Mouse (Mus musculus) brown adipose tissue, adult 24 weeks (tissue): ENCODE data around the gene Qtrt1. TPM values are rescaled to one million over a fixed set of nuclear protein-coding genes. Genes with fewer than 3 reads are reported as not detected.
A peak's percentile ranks its signal among the peaks of the same experiment; 100 is the strongest.
"Not testable (repeated sequence)": the region's sequence is repeated elsewhere in the genome, so short reads cannot be mapped to it uniquely, and the experiment has no call there.

Experiments
- H3K27ac ChIP-seq: fragments of 200-500 bp; replicated peaks from 2 replicates; pipeline ENCODE4 v1.5.1; 2012; ENCODE audit warnings: low read depth, mild to moderate bottlenecking, low read length
- H3K4me1 ChIP-seq: fragments of 200-500 bp; 2 replicates; pipeline ENCODE4 v1.6.1; 2012; ENCODE audit warnings: low read length, mixed read lengths; ENCODE audit not compliant: control insufficient read depth, insufficient read depth, insufficient read length
- H3K4me3 ChIP-seq: fragments of 200-500 bp; 2 replicates; pipeline ENCODE4 v1.5.1; 2012; ENCODE audit warnings: low read depth, mild to moderate bottlenecking, low read length, moderate library complexity; ENCODE audit not compliant: insufficient read depth
- polyA plus RNA-seq: library from polyadenylated mRNA; stranded (reverse); fragments of >200 nt; gene quantifications from 2 replicates; pipeline ENCODE4 v1.2.4, GENCODE M21; 2012; ENCODE audit not compliant: missing spikeins, insufficient read depth, insufficient read length

Qtrt1 gene
- polyA plus RNA-seq, 1 experiment: 8.0 TPM

DNA sequence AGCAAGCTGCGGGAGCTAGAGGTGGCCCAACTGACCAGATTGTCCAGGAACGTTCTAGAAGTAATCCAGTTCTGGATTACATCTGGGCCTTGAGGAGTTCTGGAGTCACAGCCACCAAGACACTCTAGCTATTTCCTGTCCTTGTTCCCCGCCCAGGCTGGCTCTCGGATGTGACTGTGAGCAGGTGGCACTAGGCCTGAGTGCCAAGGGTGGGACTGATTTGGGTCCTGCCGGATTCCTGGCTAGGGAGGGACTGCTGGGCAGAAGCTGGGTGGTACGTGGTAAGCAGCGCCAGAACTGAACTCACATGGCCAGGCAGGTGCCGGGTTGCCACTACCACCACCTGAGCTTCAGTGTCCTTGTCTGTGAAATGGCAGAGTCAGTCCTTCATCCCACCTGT is 39.8 kb downstream of the Qtrt1 start:
- Histone ChIP-seq H3K4me3 (no peak overlapping the region), H3K27ac (peak overlapping the region; percentile 53), H3K4me1 (peaks cover 55% of the 10 kb centered on the region)

DNA sequence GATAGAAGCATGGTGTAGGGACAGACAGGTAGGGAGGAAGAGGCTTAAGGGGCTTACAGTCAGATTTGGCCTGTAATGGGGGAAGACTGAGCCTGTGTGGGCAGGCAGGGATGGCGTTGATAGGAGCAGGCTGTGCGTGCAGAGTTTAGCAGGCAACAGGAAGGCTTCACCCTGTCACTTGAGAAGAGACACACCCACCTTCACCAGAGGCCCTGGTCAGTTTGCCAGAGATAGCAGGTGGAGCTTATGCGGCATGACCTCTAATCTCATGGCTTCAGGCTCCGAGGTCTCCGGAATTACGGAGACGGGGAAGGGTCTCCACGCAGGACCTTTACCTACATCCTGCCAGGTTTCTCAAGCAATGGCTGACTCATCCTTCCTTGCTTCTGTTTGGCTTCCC is 40.2 kb downstream of the Qtrt1 start:
- Histone ChIP-seq H3K27ac (peak overlapping the region; percentile 53), H3K4me1 (peaks cover 59% of the 10 kb centered on the region), H3K4me3 (no peak overlapping the region)

DNA sequence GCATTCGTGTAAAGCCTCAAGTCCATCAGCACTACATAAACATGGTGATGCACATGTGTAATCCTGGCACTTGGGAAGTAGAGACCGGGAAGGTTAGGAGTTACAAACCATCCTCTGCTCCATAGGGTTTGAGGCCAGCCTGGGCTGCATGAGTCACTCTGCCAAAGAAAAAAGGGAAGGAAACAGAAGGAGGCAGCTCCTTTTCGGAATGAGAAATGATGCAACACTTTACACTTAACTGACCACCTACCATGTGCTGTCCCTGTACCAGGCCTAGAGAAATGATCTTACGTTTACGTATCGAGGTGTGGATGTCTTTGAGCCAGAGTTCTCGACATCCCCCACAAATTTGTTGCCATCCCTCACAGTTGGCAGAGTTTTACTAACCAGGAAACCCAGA is 41.4 kb downstream of the Qtrt1 start:
- Histone ChIP-seq H3K4me1 (peaks cover 56% of the 10 kb centered on the region), H3K27ac (0 out of 2 replicates have a peak overlapping the region, but pooled peaks have one; percentile 26), H3K4me3 (no peak overlapping the region)

DNA sequence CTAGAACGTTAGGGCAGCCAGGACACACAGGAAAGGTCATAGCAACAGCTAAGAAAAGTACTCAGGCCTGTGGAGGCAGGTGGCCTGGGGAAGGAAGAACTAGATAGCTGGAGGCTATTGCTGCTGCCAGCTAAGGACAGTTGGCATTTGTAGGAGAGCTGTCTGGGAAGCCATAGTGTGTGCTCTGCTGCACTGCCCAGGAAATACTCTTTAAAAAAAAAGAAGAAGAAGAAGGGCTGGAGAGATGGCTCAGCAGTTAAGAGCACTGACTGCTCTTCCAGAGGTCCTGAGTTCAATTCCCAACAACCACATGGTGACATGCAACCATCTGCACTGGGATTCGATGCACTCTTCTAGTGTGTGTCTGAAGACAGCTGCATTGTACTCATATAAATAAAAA is 41.8 kb downstream of the Qtrt1 start:
- peaks cover 52% of the 10 kb centered on the region for H3K4me1 ChIP-seq
- 0 out of 2 replicates have a peak overlapping the region, but pooled peaks have one; percentile 15 for H3K27ac ChIP-seq
- no peak overlapping the region for H3K4me3 ChIP-seq

DNA sequence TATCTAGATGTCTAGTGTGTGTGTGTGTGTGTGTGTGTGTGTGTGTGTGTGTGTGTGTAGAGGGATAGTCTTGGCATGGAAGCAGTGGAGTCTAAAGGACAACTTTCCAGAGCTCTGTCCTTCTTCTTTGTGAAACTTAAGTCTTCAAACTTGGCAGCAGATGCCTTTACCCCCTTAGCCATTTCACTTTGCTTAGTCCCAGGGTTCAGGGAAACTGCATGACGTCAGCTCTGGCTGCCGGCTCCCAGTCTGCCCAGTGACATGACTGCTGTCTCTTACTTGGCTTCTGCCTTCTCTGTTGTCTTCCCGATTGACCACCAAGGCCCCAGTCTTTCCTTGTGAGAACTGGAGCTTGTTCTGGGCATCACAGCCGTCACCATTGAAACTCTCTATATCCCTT is 42.9 kb downstream of the Qtrt1 start:
- no peak overlapping the region for H3K4me3 ChIP-seq
- no peak overlapping the region for H3K27ac ChIP-seq
- peaks cover 47% of the 10 kb centered on the region for H3K4me1 ChIP-seq

DNA sequence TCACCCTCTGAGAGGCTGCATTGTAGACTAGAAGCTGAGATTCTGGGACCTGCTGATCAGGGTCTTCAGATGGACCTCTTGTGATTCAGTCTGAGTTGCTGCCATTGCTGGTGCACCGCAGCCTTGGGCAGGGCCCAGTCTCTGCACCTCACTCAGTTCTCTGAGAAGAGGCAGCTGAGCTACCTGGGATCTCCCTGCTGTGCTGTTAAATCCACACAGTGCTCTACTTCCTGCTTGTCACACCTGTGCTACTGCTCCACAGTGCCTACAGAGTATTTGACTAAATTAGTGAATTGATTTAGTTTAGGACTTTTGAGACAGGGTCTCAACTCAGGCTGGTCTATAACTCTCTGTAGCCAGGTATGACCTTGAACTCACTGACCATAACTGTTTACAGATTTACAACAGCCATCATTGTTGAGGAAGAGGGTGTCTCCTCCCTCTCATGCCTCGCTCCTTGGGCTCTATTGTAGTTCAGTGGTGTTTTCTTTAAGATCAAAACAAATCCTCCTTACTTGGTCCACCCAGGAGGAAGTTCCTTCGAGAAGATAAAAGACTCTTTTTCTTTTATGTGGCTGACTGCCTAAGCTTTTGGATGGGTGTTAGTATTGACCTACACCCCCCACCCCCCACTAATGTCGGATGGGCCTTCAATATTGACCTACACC is 43.6 kb downstream of the Qtrt1 start:
- H3K4me3 ChIP-seq: no peak overlapping the region
- H3K4me1 ChIP-seq: peaks cover 40% of the 10 kb centered on the region
- H3K27ac ChIP-seq: no peak overlapping the region

DNA sequence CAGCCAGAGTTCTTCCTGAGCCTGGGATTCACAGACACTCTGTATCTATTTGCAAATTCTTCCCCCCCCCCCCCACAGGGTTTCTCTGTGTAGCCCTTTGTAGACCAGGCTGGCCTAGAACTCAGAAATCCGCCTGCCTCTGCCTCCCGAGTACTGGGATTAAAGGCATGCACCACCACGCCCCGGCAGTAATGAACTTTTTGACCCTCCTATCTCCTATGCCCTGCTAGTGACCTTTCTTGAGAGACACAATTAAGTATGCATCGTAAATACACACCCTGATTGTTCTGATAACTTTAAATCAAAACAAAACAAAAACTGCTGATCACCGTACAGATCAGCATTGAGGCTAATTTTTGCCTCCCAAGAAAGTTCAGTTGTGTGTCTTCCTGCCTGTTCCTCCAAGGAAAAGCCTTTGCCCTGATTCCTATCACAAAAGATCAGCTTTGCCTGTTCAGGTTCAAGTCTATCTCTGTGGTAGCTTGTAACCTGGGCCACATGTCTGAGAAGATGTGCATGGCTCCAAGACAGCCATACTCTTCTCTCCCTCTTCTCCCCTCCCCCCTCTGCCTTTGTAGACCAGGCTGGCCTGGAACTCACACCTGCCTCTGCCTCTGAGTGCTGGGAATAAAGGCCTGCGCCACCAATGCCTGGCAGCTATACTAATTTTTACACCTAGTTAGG is 44.8 kb downstream of the Qtrt1 start:
- Histone ChIP-seq H3K4me3 (no peak overlapping the region), H3K27ac (no peak overlapping the region), H3K4me1 (peaks cover 36% of the 10 kb centered on the region)

DNA sequence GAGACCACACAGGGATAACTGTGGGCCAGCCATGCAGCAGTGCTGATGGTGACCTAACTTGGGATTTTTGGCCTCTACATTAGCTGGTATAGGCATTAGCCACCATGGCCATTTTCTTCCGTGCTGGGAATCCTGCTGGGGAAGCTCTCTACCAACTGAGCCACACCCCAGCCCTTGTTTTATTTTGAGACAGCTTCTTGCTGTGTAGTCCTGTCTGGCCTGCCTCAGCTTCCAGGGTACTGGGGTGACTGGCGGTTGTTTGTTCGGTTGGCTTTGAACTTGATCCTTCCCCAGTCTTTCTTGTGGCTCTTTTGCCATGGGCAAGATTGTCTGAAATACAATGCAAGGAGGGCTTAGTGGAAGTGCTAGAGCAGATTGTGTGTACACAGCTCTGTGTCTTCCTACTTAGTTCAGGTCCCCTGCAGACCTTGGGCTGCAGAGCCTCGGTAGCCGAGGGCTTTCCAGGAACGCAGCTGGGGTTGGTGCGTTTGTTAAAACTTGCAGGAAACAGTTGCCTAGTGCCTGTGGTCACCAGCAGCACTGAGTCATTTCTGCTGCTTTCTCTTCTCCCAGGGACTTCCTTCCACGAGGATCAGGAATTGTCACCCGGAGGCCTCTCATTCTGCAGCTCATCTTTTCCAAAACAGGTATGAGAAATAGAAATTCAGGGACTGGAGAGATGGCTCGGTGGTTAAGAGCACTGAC is 45.4 kb downstream of the Qtrt1 start:
- H3K4me3 ChIP-seq: no peak overlapping the region
- H3K27ac ChIP-seq: no peak overlapping the region
- peaks cover 36% of the 10 kb centered on the region for H3K4me1 ChIP-seq

DNA sequence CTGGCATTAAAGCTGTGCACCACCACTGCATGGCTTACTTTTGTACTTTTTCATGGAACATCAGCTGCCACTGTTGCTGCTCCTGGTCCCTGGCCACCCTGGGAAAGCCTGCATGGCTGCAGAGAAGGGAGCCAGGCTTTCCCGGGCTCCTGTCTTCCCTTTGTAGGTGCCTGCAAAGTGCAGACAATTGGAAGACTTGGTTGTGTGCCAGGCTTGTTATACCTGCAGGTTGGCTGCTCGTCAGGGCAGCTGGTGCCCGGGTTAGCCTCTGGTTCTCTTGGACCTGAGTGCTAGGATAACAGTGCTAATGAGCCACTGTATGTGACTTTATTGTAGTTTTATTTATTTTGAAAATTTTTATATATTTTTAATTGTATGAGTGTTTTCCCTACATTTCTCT is 47.2 kb downstream of the Qtrt1 start:
- peaks cover 46% of the 10 kb centered on the region for H3K4me1 ChIP-seq
- H3K27ac ChIP-seq: no peak overlapping the region
- H3K4me3 ChIP-seq: no peak overlapping the region

DNA sequence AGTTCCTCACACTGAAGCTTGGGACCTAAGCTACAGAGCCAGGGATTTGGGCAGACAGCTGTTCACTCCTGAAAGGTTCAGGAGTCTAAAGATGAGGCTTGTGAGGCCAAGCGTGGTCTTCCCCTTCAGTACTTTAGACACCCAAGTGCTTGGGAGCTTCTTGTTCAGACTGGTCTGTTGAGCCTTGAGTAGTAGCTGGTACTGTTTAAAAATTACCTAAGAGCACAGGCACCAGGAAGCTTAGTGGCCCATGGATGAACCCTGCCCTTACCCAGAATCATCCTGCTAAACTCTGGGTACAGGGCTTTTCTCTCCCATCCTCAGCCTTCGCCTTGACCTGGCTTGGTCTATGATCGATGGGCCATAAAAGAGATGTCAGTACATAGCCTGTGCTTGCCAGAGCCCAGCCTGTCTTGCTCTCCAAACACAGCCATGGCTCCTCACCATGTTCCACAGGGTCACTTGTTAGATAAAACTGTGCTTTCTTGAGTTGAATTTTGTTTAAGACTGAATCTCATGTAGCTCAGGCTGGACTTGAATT is 48.8 kb downstream of the Qtrt1 start:
- Histone ChIP-seq H3K4me3 (no peak overlapping the region), H3K27ac (no peak overlapping the region), H3K4me1 (peaks cover 37% of the 10 kb centered on the region)

DNA sequence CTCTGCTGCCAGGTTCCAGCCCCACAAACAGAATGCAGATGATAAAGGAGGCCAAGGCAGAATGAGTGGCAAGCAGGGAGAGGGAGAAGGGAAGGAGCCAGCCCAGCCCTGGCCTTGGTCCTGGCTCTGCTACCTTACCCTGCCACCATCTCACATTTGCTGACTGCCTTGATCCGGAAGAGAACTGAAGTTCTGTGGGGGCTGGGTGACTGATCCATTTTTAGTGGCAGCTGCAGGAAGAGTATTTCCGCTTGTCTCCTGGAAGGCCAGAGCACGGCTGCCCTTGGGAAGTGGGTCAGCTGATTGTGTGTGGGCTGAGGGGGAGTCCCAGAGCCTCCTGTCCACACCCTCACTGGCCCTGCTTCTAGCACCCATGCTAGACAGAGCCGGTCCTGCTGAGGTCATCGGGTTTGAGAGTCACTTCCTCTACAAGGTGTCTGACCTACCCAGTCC is 51.5 kb downstream of the Qtrt1 start:
- H3K4me3 ChIP-seq: no peak overlapping the region
- H3K4me1 ChIP-seq: peaks cover 26% of the 10 kb centered on the region
- peak overlapping the region; percentile 67 for H3K27ac ChIP-seq

DNA sequence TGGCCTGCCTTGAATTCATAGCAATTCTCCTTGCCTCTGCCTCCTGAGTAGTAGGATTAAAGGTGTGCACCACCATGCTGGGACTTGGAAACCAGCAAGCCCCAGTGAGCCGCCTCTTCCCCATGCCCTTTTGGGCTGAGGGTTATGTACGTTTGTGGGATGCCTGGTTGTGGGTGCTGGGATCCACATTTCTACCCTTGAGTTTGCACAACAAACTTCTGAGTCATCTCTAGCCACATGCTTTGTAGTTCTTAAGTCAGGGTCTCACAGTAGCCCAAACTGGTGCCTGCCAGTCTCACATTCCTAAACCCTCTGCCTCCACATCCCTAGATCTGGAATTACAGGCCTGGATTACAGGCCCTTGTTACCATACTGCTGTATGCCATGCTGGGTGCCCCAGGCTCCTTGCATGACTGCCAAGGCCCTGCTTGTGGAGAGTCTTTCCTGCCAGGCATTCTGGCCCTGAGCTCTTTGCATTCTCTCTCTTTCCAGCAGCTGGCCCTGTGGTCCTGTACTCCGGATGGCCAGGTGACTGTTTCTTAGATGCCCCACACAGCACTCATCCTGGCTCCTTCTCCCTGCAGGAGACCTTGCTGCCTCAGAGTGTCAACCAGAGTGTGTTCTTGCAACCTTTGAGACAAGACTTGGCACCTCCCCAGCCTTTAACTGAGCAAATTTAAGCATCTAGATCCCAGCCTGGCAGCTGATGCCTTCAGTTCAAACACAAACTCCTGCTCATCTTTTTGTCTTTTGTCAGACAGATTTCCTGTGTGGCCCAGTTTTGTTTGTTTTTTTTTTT is 52.3 kb downstream of the Qtrt1 start:
- Histone ChIP-seq H3K4me3 (no peak overlapping the region), H3K27ac (peak overlapping the region; percentile 67), H3K4me1 (peaks cover 26% of the 10 kb centered on the region)

DNA sequence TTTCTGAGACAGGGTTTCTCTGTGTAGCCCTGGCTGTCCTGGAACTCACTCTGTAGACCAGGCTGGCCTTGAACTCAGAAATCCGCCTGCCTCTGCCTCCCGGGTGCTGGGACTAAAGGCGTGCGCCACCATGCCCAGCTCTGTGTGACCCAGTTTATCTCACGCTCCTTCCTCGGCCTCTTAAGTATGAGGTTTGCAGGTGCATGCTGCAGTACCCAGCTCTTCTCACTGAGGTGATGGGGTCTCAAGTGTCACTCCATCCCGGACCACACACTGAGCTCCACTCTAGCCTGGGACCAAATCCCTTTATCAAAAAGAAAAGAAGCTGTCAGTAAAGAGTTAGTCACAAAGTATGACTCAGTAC is 52.9 kb downstream of the Qtrt1 start:
- H3K4me1 ChIP-seq: peaks cover 26% of the 10 kb centered on the region
- H3K27ac ChIP-seq, H3K4me3 ChIP-seq: not testable (repeated sequence)

DNA sequence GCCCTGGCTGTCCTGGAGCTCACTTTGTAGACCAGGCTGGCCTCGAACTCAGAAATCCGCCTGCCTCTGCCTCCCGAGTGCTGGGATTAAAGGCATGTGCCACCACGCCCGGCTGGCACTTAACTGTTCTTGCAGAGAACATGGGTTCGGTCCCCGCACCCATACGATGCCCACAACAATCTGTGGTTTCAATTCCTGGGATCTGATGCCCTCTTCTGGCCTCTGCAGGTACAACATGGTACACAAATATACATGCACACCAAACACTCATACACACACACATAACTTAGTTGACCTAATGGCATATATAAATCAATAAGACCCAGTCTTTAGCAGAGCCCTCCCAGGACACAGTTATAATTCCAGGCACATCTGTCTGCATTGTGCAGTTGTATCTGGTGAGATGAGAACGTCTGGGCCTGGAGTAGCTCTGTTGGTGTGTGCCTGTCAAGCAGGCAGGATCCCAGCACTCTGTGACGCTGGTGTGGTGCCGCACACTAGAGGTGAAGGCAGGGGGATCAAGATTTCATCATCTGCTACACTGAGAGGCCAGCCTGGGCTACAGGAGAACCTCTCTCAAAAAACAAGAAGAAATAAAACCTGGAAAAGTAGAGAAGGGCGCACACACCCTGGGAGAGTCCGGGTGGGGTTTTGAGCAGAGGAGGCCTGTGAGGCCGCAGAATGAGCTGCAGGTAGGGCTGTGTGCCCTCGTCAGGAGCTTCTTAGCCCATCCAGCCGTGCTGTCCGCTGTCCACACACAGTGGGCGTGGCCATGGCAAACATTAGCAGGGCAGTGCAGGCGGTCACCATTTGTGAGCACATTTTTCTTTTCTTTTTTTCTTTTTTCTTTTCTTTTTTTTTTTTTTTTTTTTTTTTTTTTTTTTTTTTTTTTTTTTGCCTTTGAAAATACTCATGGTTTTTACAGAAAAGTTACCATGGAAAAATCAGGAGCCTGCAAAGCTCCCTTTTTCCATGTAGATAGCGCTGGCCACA is 57.7 kb downstream of the Qtrt1 start:
- H3K4me1 ChIP-seq: no peaks in the 10 kb centered on the region
- no peak overlapping the region for H3K27ac ChIP-seq
- H3K4me3 ChIP-seq: no peak overlapping the region
